Mouse (Mus musculus) heart, postnatal 14 days (tissue): ENCODE results near the gene Med13. TPM values are rescaled to one million over a fixed set of nuclear protein-coding genes. Genes with fewer than 3 reads are reported as not detected.
"Not testable (repeated sequence)": the region's sequence is repeated elsewhere in the genome, so short reads cannot be mapped to it uniquely, and the experiment has no call there.

ENCODE experiments used
- DNase-seq, 2 experiments: peaks; one replicate each; pipeline ENCODE4 v3.0.0; 2021 to 2022
- intact Hi-C: fragments of 180-260 bp; cut with DNase I; formaldehyde crosslinking; loops from one replicate; pipeline ENCODE4 v1.15.1; 2025
- total RNA-seq, 2 experiments: library from RNA; stranded (reverse); gene quantifications; 2 replicates each; pipeline ENCODE4 v1.2.3; 2021

The Med13 gene
- total RNA-seq, 2 experiments from 2014 or later, result 45.8 to 52.9 TPM

- no peak for DNase-seq
- intact Hi-C loops, result no loop called here
Measured at GRCm38 (mm10) chr11:86380521-86381238, 23.3 kb upstream of the Med13 start.

DNA sequence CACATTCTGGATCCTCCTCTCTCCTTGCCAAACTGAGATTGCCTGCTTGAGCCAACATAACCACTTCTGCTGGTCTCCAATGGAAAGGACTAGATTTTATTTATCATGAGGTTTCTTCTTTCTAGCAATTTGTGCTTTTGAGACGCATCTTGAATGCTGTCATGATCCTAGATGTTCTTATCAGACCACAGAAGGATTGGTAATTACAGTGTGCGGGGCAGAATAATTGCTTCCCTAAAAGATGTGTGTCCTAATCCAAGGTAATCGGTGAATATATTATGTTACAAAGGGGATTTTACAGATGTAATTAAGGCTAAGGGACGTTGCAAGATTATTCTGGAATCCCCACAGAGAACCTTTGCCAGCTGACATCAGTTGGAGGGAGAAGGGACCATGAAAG is 21.6 kb upstream of the Med13 start:
- no peak for DNase-seq
- intact Hi-C loops, result no loop called here

- DNase-seq, result no peak
- intact Hi-C loops, result no loop called here
Measured at GRCm38 (mm10) chr11:86377841-86378240, 20.4 kb upstream of the Med13 start.

- DNase-seq, result no peak
- intact Hi-C loops, result no loop called here
Measured at GRCm38 (mm10) chr11:86376707-86377106, 19.3 kb upstream of the Med13 start.

DNA sequence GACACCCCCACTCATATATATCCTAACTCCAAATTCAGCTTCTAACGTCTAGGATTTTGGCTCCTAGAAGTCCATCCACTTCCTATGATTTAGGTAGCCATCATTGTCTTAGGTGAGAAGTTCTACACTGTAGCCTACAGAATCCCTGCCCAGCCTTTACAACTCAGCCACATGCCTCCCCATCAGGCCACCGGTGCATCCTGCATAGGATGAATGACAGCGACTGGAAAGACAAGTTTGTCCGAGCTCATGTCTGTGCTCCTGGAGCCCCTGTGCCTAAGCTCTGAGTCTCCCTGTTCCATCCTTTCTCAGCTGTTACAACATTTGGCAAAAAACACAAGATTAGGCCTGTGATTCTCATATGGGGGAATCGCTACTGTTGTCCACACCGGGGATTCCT is 17.7 kb upstream of the Med13 start:
- no peak for DNase-seq
- intact Hi-C loops, result no loop called here

DNA sequence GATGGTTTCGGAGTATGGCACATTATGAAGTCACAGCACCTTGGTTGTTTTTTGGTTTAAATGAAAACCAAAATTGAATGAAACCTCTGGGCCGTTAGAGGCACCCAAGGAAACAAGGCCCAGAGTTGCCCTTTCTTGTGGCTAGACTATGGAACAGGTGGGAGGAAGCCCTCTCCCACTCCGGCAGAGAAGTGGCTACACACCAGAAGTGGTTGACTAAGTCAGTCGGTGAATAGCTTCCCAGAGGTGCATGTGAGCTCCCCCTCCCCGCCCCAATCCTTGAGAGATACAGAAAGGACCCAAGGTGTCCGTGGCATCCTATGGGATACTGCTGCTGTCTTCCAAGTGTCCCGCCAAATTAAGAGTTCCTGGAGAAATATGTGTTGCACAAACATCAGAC is 13.9 kb upstream of the Med13 start:
- no peak for DNase-seq
- intact Hi-C loops, result no loop called here

DNA sequence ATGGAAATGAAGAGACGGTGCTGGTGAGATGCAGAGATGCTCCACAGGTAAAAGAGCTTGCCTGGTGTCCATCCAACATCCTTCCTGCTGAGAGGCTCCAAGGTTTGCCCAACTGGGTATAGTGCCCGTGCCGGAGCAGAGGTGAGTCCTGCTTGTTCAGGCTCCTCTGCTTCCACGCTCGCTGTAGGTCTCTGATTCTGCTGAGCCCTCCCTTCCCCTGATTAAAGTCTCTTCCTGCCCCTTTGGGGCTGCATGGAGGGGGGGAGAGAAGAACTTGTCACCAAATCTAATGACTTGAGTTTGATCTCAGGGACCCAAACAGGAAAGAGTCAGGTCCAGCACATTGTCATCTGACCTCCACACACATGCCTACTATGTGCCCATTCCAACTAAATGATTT is 12.5 kb upstream of the Med13 start:
- intact Hi-C loops, result no loop called here
- DNase-seq, result no peak

- no peak for DNase-seq
- intact Hi-C loops, result no loop called here
Measured at GRCm38 (mm10) chr11:86369003-86369402, 11.6 kb upstream of the Med13 start.

GRCm38 (mm10) chr11:86364709-86365452 is 7.5 kb upstream of the Med13 start:
- DNase-seq, result no peak
- intact Hi-C loops, result no loop called here

GRCm38 (mm10) chr11:86357984-86358528 is 654 bp upstream of the Med13 start:
- DNase-seq, result peak; percentile 99
- intact Hi-C loops, result loop anchor here (2.0 to 10.0 kb wide), 4 partner anchors 46 to 511 kb away; partner anchors contain the start of genes Brip1 and Ints2

DNA sequence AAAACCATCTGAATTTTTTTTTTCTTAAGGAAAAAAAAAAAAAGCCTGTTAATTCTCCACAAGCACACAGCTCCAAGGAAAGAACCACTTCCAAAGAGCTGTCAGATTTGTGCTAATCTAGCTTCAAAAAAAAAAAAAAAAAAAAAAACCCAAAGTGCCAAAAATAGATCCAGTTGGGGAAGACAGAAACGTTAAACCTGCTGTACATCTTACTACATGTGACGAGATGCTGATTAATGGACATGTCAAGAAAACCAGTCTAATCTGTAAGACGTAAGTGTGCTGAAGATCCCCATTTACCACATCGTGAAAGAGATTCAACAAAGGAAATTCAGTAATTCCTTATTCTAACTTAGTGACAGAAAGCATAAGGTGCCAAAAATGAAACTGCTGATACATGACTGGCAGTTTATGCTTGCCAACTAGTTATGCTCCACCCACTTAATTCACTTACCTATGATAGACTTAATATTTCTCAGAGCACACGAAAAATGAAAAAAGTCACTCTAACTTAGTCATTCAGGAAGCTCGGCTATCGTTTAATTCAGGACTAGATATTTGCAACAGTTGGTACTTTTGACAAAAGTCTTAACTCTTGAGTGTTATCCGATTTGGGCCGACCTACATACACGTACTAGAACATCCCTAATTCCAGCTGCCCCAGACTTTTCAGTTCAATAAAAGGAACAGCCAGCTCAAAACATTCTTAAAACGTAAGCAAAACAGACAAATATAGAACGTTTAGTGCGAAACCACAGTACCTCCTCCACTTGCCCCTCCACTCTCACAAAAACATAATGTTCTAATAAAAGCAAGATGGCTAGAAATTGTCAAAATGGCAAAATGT is 1.2 kb downstream of the Med13 start:
- intact Hi-C loops, result loop anchor here (5.0 to 10.0 kb wide), 3 partner anchors 44 to 509 kb away; partner anchors contain the start of gene Brip1
- no peak for DNase-seq

DNA sequence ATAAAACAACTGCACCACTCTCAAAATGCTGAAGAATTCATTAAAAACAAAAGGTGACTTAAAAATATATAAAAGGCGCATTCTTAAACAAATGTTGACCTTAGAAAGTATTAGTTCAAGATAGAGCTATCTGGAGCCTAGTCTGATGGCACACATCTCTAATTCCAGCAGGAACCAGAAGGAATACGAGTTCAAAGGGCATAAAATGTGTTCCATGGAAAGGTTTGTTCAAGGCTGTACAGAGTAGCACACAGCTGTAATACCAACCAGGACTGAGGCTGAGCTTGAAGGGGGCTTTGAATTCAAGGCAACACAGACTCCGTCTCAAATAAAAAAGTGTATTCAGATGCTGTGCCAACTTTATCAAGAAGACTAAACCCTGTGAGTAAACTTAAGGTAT is 3.8 kb downstream of the Med13 start:
- intact Hi-C loops, result loop anchor here (10.0 kb wide), 1 partner anchor 149 kb away; the partner anchor contains the start of gene Brip1
- DNase-seq, result no peak

- no peak for DNase-seq
- intact Hi-C loops, result loop anchor here (10.0 kb wide), 1 partner anchor 147 kb away; the partner anchor contains the start of gene Brip1
Measured at GRCm38 (mm10) chr11:86351766-86352315, 5.6 kb downstream of the Med13 start.

- no peak for DNase-seq
- intact Hi-C loops, result loop anchor here (10.0 kb wide), 1 partner anchor 146 kb away; the partner anchor contains the start of gene Brip1
Measured at GRCm38 (mm10) chr11:86350636-86351138, 6.7 kb downstream of the Med13 start.

DNA sequence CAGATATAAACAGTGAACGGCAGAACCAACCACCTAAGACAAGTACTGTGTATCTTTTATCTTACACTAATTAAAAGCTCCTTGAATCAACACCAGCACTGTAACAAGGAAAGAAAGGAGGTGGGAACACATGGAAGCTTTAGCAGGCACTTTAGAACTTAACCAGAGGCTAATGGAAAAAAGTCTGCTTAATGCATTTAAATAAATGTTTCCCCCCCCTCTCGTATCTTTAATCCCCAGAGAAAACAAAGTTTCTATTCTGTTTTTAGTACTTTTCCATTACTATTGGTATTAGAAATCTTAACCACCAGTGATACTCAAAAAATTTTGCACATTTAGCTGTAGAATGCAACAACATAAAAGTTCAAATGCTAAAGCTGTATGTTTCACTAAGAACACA is 8.1 kb downstream of the Med13 start:
- intact Hi-C loops, result no loop called here
- DNase-seq, result no peak

DNA sequence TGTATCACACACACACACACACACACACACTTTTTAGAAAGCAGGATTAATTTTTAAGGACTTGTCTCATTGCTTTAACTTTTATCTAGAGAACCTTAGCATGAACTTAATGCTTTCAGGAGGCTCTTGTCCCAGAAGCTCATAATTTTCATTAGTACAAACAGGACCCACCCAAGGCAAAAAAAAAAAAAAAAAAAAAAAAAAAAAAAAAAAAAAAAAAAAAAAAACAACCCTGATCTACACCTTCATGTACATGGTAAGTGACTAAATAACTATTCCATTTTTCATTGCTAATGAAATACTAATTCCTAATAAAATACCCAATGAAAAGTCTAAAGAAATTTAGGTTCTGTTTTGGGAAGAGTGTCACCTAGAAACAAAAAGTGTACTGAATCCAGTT is 8.5 kb downstream of the Med13 start:
- DNase-seq, result no peak
- intact Hi-C loops, result no loop called here

DNA sequence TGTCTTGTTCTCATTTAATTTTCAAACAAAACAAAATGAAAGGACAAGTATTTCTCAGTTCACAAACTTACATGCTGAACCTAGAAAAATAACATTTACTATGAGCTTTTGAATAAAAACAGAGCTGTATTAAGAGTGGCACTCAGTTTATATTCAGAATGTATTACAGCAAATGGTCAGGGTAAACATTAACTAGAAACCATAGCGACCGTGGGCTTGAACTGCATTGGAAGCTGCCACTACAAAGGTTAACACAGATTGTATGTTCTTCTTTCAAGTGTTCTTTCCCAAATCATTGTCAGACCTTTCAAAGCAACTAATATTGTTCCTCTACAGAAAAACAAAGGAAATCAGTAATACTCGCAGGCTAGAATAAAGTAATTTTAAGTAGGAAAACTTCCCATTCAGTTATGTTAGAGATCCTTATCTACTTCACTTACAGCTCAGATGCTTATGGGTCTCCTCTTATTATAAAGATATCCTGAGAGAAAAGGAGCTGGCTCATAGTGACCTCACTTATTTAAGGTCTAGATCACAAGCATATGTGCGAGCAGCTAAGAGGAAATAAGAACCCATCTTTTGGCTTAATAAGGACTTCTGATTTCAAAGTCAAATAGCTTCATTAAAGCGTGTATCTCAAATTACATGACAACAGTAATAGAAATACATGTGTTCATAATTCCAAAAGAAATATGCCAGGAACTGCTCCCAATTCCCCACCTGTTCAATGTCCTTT is 9.8 kb downstream of the Med13 start:
- no peak for DNase-seq
- intact Hi-C loops, result no loop called here

DNA sequence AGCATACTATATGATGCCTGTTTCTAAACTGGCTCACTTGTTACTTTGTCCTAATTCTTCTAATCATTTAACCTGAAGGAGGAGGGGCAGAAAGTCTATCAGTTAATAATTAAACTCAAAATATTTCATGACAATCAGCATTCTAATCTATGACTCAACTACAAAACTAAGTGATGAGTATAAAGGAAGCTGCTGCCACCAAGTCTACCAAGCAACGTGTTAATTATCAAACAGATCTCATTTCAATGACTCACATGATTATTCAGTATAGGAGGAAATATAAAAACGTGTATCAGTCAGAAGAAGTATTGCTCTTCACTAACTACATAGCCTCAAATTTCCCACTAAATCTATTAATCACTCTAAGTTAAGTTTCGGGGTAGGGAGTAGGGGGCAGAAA is 10.9 kb downstream of the Med13 start:
- intact Hi-C loops, result no loop called here
- DNase-seq, result no peak

- DNase-seq, intact Hi-C loops: not testable (repeated sequence)
Measured at GRCm38 (mm10) chr11:86344940-86345339, 12.5 kb downstream of the Med13 start.
